11 mouse cellular contexts compared by ENCODE assay signal in genomic region chr13:103071783-103072182, GRCm38 (mm10).
DNase-seq lines count a peak whose midpoint lies in the region; ATAC-seq and TF ChIP-seq lines count a peak whose summit lies in the region.
"Had no signal": no experiment of that assay in that cellular context is flagged by ENCODE, and none has a peak within 500 bp of the region (broad histone marks: within the 10 kb centered on the region; RNA-seq: fewer than 3 reads in every experiment).

No protein-coding gene starts in this region.

- no peak for ATAC-seq in heart, postnatal 0 days (ENCODE audit: insufficient read depth, low read depth)
- ATAC-seq in lung, postnatal 0 days = no peak
- ATAC-seq: forebrain, embryonic 13.5 days had no signal

- no peak for DNase-seq in heart, postnatal 0 days (ENCODE audit: low spot score)
- DNase-seq in heart, embryonic 10.5 days (ENCODE audit: low spot score) = no peak
- DNase-seq in lung, postnatal 0 days (ENCODE audit: low spot score) = peak; percentile 14
- DNase-seq in lung, adult 2 months = no peak
- peak; percentile 17 for DNase-seq in ES-E14 (ENCODE audit: low read depth, low spot score)
- DNase-seq in embryonic facial prominence, embryonic 10.5 days (ENCODE audit: low spot score) = peak; percentile 15
- DNase-seq in frontal cortex, postnatal 10 days (ENCODE audit: low spot score in 2 of 2) = no peak
- no peak for DNase-seq in lung, postnatal 14 days
- DNase-seq: right cerebral cortex, adult 18-20 months had no signal

- TF ChIP-seq POLR2A in lung, adult 2 months (IDR thresholded peaks at IDR 0.05; ENCODE audit: borderline replicate concordance, extremely low read depth, low read depth, low read length) = no peak

- no peaks in the 10 kb centered on the region for H3K36me3 ChIP-seq in heart, postnatal 0 days (replicated peaks; ENCODE audit: control insufficient read depth, insufficient read depth, low read length)
- H3K36me3 ChIP-seq in heart, embryonic 10.5 days = no peaks in the 10 kb centered on the region
- H3K36me3 ChIP-seq in lung, postnatal 0 days (ENCODE audit: insufficient read depth, low read length) = no peaks in the 10 kb centered on the region
- no peaks in the 10 kb centered on the region for H3K36me3 ChIP-seq in ES-E14 (ENCODE audit: control insufficient read depth, insufficient read depth, low read length, poor library complexity, severe bottlenecking)
- H3K36me3 ChIP-seq in embryonic facial prominence, embryonic 10.5 days (replicated peaks) = no peaks in the 10 kb centered on the region

- no peak overlapping the region for H3K4me3 ChIP-seq in heart, postnatal 0 days (ENCODE audit: low read depth, low read length)
- H3K4me3 ChIP-seq in heart, embryonic 10.5 days = no peak overlapping the region
- no peak overlapping the region for H3K4me3 ChIP-seq in lung, postnatal 0 days (ENCODE audit: low read depth, low read length)
- H3K4me3 ChIP-seq in lung, adult 2 months (replicated peaks; ENCODE audit: extremely low read depth, low read depth, low read length) = no peak overlapping the region
- no peak overlapping the region for H3K4me3 ChIP-seq in ES-E14 (ENCODE audit: insufficient read depth in 1 of 2, low read depth in 1 of 2, low read length in 2 of 2, poor library complexity in 1 of 2, severe bottlenecking in 1 of 2)
- no peak overlapping the region for H3K4me3 ChIP-seq in embryonic facial prominence, embryonic 10.5 days
- H3K4me3 ChIP-seq: forebrain, embryonic 13.5 days; heart, embryonic 12.5 days had no signal

- in situ Hi-C loops in ES-E14 (cut with MboI; ENCODE audit: low sequenced_read_pairs in 2 of 2, unreplicated experiment in 2 of 2) = no loop called here

- peak; percentile 38 for TF ChIP-seq CTCF in heart, postnatal 0 days (IDR thresholded peaks at IDR 0.05; ENCODE audit: low read depth)
- peak; percentile 37; the same call in 1 of the 2 replicates for TF ChIP-seq CTCF in lung, postnatal 0 days (IDR thresholded peaks at IDR 0.05)
- no peak for TF ChIP-seq CTCF in lung, adult 2 months (IDR thresholded peaks at IDR 0.05; ENCODE audit: insufficient read depth, low read length)

- no peak overlapping the region for H3K9ac ChIP-seq in heart, postnatal 0 days (replicated peaks; ENCODE audit: low read depth, low read length)
- H3K9ac ChIP-seq in lung, postnatal 0 days (replicated peaks; ENCODE audit: low read depth) = no peak overlapping the region
- no peak overlapping the region for H3K9ac ChIP-seq in ES-E14 (ENCODE audit: insufficient read depth, low read depth, low read length, poor library complexity, severe bottlenecking)
- H3K9ac ChIP-seq: forebrain, embryonic 13.5 days; heart, embryonic 12.5 days had no signal

- no peak for TF ChIP-seq EP300 in heart, postnatal 0 days (IDR thresholded peaks at IDR 0.05; ENCODE audit: low read depth)
- no peak for TF ChIP-seq EP300 in lung, postnatal 0 days (IDR thresholded peaks at IDR 0.05)

- 82% methylated on average over 3 of the region's 3 CpGs for WGBS in heart, postnatal 0 days
- whole genome bisulfite sequencing in heart, embryonic 10.5 days = 76% methylated on average over 3 of the region's 3 CpGs
- 75% methylated on average over 3 of the region's 3 CpGs for WGBS in lung, postnatal 0 days
- 81% methylated on average over 3 of the region's 3 CpGs for WGBS in lung, adult 2 months
- WGBS in embryonic facial prominence, embryonic 10.5 days = 75% methylated on average over 3 of the region's 3 CpGs

- H3K27ac ChIP-seq in heart, postnatal 0 days (ENCODE audit: low read depth) = no peak overlapping the region
- H3K27ac ChIP-seq in heart, embryonic 10.5 days = no peak overlapping the region
- no peak overlapping the region for H3K27ac ChIP-seq in lung, postnatal 0 days (ENCODE audit: low read length)
- no peak overlapping the region for H3K27ac ChIP-seq in ES-E14 (ENCODE audit: insufficient read depth, low read depth, low read length, poor library complexity, severe bottlenecking)
- H3K27ac ChIP-seq in embryonic facial prominence, embryonic 10.5 days (replicated peaks) = no peak overlapping the region
- H3K27ac ChIP-seq: forebrain, embryonic 13.5 days had no signal

- no peaks in the 10 kb centered on the region for H3K27me3 ChIP-seq in heart, postnatal 0 days (ENCODE audit: control insufficient read depth, insufficient read depth, low read length)
- no peaks in the 10 kb centered on the region for H3K27me3 ChIP-seq in heart, embryonic 10.5 days (ENCODE audit: insufficient read depth, poor library complexity, severe bottlenecking)
- H3K27me3 ChIP-seq in lung, postnatal 0 days (replicated peaks; ENCODE audit: insufficient read depth, low read length) = no peaks in the 10 kb centered on the region
- H3K27me3 ChIP-seq in embryonic facial prominence, embryonic 10.5 days (replicated peaks; ENCODE audit: low read depth, poor library complexity, severe bottlenecking) = no peaks in the 10 kb centered on the region
- H3K27me3 ChIP-seq: forebrain, embryonic 13.5 days; heart, embryonic 12.5 days had no signal

- 0 out of 2 replicates have a peak, but pooled peaks cover 6% of the 10 kb centered on the region for H3K4me1 ChIP-seq in heart, postnatal 0 days (ENCODE audit: control insufficient read depth, insufficient read depth)
- H3K4me1 ChIP-seq in heart, embryonic 10.5 days = peaks cover 6% of the 10 kb centered on the region; the same call in 1 of the 2 replicates
- no peaks in the 10 kb centered on the region for H3K4me1 ChIP-seq in lung, postnatal 0 days (ENCODE audit: insufficient read depth, low read depth, low read length)
- H3K4me1 ChIP-seq in lung, adult 2 months (ENCODE audit: control insufficient read depth, insufficient read depth, low read length) = no peaks in the 10 kb centered on the region
- no peaks in the 10 kb centered on the region for H3K4me1 ChIP-seq in ES-E14 (ENCODE audit: control insufficient read depth in 2 of 2, insufficient read depth in 2 of 2, low read length in 2 of 2, poor library complexity in 1 of 2)
- H3K4me1 ChIP-seq in embryonic facial prominence, embryonic 10.5 days = peaks cover 5% of the 10 kb centered on the region; the same call in 1 of the 2 replicates
- H3K4me1 ChIP-seq: forebrain, embryonic 13.5 days had no signal

- H3K9me3 ChIP-seq in heart, postnatal 0 days (replicated peaks; ENCODE audit: control insufficient read depth, low read length) = no peaks in the 10 kb centered on the region
- H3K9me3 ChIP-seq in heart, embryonic 10.5 days = no peaks in the 10 kb centered on the region
- no peaks in the 10 kb centered on the region for H3K9me3 ChIP-seq in lung, postnatal 0 days (ENCODE audit: low read length)
- H3K9me3 ChIP-seq in ES-E14 (ENCODE audit: control insufficient read depth, insufficient read depth, low read depth, low read length) = no peaks in the 10 kb centered on the region
- 0 out of 2 replicates have a peak, but pooled peaks cover 3% of the 10 kb centered on the region for H3K9me3 ChIP-seq in embryonic facial prominence, embryonic 10.5 days
- H3K9me3 ChIP-seq: forebrain, embryonic 13.5 days had no signal

- H3K4me2 ChIP-seq in heart, postnatal 0 days (ENCODE audit: low read depth, low read length) = no peak overlapping the region
- no peak overlapping the region for H3K4me2 ChIP-seq in lung, postnatal 0 days (replicated peaks; ENCODE audit: low read depth, low read length)
- H3K4me2 ChIP-seq: forebrain, embryonic 13.5 days; heart, embryonic 12.5 days had no signal

TF ChIP-seq in ES-E14, 5 proteins besides CTCF, POLR2A, EP300 and RAD21:
- TF ChIP-seq ZC3H11A (IDR thresholded peaks at IDR 0.05; ENCODE audit: borderline replicate concordance, low read depth, low read length) (0 out of 2 replicates have a peak, but pooled peaks have one; percentile 10), ZNF384 (IDR thresholded peaks at IDR 0.05; ENCODE audit: low read depth, low read length) (no peak), MAFK (IDR thresholded peaks at IDR 0.05; ENCODE audit: insufficient read depth, low read depth, low read length) (no peak), HCFC1 (IDR thresholded peaks at IDR 0.05; ENCODE audit: borderline replicate concordance, insufficient read depth, low read length) (no peak), CHD2 (IDR thresholded peaks at IDR 0.05; ENCODE audit: low read depth, low read length) (no peak)

Comparison
In these comparisons a context has a peak if more than half of its experiments do, and no peak if none do; other contexts are left out.
1. DNase-seq: peak in lung, postnatal 0 days (single experiment), ES-E14 (single experiment) and embryonic facial prominence, embryonic 10.5 days (single experiment); none in heart, postnatal 0 days (single experiment), heart, embryonic 10.5 days (single experiment), lung, adult 2 months (single experiment), frontal cortex, postnatal 10 days (0 of 2) and lung, postnatal 14 days (single experiment).